Mouse (Mus musculus) neural tube, embryonic 10.5 days (tissue): ENCODE measurements around the gene Evi5l.

Experiments
- DNase-seq: peaks from one replicate; pipeline ENCODE4 v3.0.0-alpha.2; 2017; ENCODE audit warnings: low spot score; ENCODE audit errors: extremely low spot score

Evi5l gene

DNA sequence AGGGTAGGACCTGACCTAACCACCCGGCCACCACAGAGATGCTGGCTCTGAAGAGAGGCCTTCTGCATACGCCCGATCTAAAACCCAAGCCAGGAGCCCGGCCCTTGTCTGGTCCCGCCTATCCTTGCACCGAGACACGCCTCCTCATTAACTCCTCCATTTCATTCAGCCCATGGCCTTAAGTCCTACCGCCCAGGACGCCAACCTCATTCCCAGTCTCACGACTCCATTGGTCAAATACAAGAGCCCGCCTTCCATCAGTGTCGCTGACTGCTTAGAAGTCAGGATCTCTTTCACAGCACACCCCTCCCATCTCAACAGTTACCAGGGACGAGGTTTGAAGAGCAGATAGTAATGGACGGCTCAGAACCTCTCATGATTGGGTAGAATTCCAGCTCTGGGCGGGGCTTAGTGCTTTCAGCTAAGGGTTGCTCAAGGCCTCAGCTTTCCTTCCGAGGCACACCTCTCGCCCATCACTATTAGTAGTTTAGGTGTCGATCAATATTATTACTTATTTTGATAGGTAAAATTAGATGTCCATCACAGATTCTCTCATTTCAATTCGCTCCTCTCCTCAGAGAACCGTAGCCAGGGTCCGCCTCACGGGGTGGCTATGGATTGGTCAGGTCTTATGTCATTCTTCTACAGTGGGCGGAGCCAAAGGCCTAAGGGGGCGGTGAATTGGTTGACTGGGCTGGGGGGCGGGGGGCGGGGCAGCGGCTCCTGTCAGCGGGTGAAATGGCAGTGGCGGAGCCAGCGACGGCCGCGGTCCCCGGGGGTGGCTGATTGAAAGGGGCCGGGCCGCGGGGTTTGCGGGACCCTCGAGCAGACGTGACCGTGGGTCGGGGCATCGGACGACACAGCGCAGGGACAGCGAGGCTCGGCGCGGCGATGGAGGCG is at the start of gene Evi5l:
Gene Evi5l, plus strand, starts transcription at position 716 of the 900 bp plus-strand sequence.
- peak; percentile 96 for DNase-seq

DNA sequence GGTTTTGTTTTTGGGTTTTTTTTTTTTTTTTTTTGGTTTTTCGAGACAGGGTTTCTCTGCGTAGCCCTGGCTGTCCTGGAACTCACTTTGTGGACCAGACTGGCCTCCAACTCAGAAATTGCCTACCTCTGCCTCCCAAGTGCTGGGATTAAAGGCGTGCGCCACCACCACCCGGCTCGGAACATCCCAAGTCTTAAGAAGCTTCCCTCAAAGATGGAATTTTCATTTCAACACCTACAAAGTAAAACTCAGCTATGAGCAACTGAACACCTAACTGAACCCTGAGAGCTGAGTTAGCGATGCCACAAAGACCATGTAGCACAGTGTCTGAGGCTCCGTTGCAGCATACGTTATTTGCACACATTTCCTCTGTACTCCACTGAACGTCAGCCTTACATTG is 32.6 kb upstream of the Evi5l start, which contains the start of gene Cd209g:
Gene Cd209g, plus strand, starts transcription at position 301 of the 400 bp plus-strand sequence.
- no peak for DNase-seq

DNA sequence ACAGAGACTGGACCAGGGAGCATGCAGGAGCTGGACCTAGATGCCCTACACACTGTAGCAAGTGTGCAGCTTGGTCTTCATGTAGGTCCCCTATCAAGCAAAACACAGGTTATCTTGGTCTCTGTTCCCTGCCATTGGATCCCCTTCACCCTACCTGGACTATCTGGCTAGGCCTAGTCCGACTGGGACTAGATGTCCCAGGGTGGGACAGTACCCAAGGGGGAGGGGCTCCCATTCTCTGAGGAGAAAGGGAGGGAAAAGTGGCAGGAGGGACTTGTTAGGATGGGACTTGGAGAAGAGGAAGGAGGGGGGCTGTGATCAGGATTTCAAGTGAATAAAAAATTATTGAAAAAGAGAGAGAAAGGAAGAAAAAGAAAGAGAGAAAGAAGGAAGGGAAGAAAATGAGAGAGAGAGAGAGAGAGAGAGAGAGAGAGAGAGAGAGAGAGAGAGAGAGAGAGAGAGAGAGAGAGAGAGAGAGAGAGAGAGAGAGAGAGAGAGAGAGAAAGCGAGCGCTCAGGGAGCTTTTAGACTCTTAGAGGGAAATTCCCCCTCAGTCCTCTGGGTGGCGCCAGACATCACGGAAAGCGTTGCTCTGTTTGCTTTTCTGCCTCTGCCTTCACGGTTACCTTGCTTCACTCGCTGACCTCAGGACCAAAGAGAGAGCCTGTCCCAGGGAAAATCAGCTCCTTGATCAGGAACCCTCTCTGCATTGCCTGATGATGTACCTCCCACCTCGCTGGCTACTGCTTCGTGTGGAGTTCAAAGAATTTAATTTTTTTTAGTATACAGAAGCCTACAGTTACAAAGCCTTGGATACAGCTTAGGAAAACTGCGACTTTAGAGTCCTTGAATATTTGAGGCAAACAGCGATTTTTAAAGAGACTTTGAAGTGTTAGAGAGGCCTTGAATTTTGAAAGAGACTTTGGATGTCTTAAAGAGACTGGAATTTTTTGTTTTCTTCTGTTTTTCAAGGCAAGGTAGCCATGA is 26.4 kb upstream of the Evi5l start:
- peak; percentile 78 for DNase-seq

DNA sequence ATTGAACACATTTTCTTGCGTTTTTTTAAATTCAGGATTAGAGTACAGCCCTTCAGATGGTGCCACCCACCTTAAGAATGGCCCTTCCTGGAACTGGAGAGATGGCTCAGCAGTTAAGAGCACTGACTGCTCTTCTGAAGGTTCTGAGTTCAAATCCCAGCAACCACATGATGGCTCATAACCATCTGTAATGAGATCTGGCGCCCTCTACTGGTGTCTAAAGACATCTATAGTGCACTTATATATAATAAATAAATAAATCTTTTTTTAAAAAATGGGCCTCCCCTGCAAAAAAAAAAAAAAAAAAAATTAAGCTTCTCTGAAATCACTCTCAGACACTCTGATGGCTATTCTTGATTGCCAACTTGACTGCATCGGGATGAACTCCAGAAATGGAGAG is 24.6 kb upstream of the Evi5l start:
- DNase-seq: no peak

DNA sequence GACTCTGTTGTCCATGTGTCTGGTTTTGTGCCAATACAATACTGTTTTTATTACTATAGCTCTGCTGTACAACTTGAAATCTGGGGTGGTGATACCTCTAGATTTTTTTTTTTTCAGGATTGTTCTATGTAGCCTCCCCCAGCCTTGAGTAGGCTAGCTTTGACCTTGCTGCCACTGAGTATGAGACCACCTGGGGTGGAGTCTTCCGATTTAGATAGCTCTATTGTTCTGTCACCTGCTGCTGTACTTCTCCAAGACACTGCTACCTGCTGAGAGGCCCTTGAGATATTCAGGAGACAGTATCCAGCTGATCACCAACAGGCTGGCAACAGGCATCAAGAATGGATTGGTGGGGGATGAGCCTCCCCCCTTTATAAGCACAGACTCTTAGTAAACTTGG is 19.1 kb upstream of the Evi5l start:
- DNase-seq: no peak

DNA sequence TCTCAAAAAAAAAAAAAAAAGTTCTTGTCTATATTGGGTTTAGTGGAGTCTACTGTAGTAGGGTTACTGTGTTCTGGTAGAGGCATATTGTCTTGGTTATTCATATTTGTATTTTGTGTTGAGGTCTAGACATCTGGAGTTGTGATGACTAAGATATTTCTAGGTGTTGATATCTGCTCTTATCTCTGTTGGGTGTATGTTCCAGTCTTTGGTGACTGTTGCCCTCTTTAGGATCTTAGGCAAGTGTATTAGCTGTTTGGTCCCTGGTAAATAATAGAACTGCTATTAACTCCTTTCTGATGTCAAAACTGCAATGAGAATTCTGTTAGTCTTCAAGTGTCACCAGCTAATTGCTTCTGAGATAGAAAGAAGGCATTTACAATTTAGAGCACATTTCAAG is 11.5 kb upstream of the Evi5l start:
- no peak for DNase-seq

DNA sequence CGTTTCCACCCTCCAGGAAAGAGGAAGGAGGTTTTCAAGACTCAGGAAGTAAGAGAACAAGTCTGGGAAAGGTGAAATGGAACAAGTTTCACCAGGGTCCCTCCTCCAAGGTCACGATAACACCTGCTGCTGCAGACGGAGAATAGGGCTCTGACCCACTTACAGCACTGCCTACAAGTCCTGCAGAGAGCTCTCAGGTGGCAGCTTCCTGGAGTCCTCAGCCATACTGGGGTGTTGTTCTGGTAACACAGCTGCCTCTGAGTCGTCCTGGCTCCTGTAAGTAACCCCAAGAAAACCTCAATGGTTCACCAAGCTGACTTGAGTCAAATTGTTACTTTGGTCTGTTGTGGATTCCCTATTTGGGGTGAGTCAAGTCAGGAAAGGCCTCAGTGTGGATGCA is 3.6 kb upstream of the Evi5l start:
- DNase-seq: no peak

DNA sequence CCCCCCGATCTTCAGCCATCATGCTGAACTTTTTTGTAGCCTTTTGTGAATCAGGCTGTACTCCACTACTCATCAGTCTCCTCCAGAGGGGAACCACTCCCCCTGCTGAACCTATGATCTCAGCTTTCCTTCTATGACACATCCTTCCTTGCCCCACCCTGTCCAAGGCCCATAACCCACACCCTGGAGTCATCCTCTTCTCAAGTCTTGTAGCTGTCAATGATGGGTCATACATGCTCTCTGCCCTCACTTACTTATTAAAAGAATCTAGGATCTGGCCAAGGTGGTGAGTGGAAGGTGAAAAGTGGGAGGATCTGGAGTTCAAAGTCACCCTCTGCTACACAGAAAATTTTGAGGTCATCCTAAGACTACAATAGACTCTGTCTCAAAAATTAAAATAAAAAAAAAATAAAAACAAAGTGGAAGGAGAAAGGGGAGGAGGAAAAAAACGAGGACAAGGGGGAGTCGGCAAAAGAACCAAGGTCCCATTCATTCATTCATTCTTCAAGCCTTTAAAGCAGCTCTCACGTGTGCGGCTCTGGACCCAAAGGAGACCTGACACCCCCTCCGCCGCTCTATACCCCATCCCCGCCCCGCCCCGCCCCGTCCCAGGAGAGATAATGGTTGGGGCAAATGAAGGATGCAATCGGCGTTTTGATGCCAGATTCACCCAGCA is 1.1 kb upstream of the Evi5l start:
- no peak for DNase-seq

DNA sequence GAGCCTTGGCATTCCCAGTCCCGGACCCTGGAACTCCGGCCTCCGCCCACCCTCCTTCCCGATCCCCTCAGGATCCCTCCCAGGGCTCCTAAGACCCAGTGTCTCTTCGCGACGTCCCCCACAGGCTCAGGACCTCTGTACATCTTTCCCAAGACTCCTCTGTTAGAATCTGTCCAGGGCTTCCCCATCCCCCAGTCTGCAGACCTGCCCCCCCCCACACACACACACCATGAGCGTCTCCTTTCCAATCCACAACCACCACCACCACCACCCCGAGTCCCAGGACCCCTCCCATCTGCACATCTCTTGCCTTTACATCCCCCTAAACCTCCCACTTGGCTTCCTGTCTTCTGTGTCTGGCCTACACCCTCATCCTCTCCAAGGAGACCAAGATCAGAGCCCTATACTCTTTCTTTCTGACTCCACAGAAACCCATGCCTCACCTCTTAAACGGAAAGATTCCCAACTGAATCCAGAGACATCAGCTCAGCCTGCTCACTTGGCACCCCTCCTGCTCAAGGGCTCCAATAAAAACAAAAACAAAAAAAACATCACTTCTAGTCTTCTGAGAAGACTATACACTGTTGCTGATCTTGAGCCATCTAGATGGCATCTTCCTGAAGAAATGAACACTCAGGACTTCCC is 636 bp downstream of the Evi5l start:
- DNase-seq: no peak

DNA sequence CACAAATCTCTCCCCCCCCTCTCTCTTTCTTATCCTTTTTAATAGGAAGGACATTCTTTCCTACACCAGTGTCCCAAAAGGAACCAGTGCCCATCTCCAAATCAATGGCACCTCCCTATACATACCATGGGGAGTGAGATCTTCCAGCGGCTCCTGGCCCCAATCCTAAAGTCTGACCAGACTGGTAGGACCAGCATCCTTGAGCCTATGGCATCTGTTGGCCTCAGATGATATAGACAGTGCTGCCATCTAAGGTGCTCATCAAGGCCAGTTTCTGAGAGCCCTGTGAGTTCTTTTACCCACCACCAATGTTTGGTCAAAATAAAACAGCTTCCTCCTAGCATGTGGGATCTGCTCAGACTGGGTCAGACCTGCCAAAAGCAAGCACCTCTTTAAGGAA is 1.6 kb downstream of the Evi5l start:
- DNase-seq: no peak

DNA sequence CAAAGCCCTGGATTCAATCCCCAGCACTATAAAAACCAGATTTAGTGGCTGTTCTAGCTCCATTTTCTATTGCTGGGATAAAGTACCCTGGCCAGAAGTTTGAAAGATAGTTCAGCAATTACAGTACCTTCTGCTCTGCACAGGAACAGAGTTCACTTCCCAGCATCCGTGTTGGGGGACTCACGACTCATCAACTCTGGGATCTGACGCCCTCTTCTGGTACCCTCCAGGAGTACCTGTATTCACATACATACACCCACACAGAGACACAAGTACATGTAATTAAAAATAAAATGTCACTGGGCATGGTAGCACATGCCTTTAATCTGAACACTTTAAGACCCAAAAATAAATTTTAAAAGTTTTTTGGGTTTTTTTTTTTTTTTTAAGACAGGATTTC is 6.1 kb downstream of the Evi5l start:
- no peak for DNase-seq

DNA sequence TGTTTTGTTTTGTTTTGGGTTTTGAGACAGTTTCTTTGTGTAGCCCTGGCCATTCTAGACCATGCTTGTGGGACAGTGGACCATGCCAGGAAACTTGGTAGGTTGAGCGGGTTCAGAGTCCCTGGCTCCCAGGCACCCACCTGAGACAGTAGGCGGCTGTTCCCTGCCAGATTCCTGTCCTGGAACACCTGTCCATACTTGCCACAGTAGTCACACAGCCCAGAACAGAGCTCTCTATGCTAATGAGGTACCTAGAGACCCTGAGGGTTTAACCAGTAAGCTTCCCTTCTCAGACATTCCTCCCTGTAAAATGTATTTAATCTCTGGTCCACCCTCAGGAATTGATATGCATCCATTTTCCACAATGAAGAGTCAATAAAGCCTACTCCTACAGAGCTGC is 7.7 kb downstream of the Evi5l start:
- DNase-seq: no peak

DNA sequence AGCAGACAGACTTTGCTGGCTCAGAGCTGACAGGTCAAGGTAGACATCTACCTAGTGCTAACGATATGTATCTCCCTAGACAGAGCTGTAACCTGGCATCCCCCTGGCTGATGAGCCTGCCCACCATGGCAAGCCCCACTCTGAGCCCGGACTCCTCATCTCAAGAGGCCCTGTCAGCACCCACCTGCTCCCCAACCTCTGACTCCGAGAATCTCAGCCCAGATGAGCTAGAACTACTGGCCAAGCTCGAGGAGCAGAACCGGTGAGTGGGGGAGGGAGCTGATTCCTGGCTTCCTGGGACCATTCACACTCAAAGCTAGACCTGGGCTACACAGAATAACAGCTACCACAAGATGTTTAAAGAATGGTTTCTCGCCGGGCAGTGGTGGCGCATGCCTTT is 17.0 kb downstream of the Evi5l start:
- no peak for DNase-seq

DNA sequence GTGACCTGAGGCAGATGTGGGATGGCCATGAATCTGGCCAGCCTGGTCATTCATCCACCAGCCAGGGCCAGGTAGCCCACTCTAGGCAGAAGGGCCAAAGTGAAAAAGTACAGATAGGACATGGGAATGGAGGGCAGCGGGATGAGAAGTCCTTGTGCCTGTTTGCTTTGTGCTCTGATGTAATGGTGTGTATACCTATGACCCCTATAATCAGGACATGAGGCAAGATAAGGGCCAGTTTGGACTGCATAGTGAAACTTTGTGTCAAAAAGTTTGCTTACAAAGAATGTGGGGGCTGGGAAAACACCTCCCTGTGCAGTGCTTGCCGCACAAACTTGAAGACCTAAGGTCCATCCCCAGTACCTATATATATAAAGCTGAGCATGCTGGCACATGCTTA is 19.8 kb downstream of the Evi5l start:
- DNase-seq: no peak

DNA sequence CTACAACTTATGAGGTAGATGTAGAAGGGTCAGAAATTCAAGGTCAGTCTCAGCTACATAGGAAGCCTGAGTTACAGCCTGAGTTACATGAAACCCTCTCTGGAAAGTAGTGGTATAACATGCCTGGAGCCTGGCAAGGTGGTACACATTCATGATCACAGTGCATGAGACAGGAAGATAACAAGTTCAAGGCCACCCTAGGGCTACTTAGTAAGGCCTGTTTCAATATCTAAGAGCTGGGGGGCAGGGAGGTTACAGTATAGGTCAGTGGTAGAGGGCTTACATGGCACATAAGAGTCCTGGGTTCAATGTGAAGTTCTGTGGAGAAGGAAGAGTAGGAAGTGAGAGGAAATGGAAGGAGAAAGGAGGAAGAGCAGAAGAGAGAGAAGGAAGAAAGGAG is 22.2 kb downstream of the Evi5l start:
- DNase-seq: no peak

DNA sequence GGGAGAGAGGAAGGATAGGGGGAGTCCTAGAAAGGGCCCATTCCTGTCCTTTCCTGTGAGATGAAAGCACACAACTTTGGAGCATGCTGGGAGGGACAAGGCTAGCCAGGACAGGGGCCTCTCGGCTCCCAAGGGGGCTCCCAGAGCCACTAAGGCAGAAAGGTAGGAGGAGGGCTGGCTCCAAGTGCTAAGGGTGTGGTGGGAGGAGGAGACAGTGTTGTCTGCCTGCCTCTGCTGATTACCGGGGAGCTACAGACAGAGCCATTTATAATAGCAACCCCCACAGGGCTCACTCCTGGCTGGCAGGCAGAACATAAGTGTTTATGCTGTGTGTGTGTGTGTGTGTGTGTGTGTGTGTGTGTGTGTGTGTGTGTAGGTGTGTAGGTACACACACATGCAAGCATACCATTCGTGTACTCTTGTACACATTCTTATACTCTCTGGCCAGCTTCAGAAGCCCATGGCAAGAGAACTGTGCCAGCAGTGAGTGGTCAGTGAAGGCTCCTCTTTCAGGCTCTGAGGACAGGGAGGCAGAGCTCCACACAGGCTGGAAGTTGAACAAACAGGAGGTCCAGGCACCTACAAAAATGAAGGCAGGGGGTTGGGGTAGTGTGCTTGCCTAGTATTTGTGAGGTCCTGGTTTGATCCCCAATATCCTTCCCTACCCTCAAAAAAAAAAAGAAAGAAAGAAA is 22.8 kb downstream of the Evi5l start:
- no peak for DNase-seq

DNA sequence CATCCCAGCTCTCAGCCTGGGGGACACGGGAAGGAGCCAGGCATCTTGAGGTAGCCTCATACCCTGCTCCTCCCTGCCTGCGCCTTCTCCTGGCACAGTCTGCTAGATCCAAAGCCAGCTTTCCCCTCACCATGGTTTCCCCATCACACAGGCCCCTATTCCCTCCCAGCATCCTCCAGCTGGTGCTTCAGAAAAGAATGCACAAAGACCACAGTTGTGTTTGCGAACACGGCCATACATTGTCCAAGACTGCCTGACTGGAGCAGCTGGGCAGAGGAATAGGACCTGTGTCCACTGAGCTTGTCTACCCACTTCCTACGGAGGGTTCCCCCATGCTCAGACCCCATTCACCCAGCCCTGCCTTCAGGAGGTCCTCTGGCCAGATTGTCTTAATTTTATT is 25.9 kb downstream of the Evi5l start:
- no peak for DNase-seq

DNA sequence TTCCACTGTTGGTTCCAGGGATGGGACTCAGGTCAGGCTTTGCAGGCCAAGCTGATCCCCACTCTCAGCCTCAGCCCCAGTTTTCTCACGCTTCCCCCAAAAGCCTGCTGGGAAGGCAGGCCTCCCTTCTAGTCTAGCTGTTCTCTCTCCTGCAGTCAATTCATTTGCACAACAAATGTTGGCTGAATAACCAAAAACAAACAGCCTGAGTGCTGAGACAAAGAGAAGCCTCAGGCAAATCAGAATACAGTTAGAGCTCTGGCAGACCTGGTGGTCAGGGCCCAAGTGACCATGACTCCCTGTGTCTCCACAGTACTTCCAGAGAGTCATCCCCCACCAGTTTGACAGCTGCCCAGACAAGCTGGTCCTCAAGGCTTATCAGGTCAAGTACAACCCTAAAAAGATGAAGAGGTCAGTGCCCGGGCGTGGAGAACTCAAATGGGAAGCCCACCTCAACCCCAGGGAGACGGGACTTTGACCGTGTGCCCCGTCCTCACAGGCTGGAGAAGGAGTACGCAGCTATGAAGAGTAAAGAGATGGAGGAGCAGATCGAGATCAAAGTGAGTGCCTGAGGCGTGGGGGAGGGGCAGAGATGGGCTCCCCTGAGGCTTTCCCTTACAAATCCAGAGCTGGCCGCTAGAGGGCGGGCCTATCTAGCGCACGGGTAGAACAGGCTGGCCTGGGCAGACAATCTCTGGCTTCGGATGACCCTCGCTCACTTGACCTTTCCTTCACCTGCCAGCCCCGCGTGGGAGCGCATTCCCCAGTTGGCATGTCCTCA is 26.6 kb downstream of the Evi5l start:
- DNase-seq: peak; percentile 88

DNA sequence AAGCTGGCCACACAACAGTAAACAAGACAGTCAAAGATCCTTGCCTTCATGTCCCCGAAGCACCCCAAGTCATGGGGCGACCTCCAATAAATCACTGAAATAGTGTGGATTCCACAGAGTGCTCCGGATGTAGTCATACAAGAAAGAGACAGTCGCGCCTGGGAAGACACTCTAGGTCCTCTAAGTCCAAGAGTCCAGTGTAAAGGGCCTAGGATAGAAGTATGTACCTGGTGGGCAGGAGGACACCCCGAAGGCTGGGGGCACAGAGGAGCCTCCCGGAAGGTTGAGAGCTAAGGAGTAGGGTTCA is 27.2 kb downstream of the Evi5l start:
- DNase-seq: no peak

DNA sequence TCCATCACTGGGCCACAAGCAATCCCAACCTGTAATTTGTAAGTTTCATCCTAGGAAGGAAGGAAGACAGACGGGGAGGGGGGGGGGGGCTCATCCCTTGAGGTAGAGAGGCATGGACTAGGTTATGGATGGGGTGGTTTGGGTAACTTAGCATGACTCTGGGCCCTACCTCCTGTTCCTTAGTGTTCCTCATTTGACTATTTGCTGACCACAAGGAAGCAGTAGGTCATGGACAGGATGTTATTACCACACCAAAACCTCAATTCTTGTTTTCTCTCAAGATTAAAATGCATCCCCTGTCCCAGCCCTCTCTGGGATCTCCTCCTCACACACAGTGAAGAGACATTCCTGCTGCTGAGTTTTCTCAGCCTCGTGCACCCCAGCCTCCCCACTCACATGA is 35.0 kb downstream of the Evi5l start:
- no peak for DNase-seq
